Mouse (Mus musculus): ENCODE data around the gene Dhx15. TPM values are rescaled to one million over a fixed set of nuclear protein-coding genes. Genes with fewer than 3 reads are reported as not detected.
A peak's percentile ranks its signal among the peaks of the same experiment; 100 is the strongest.

Dhx15 gene
- polyA plus RNA-seq, 1 experiment, result 74.9 TPM

GRCm38 (mm10) chr5:52113851-52114731 lies 76.2 kb downstream of the Dhx15 start:
- Histone ChIP-seq H3K4me3 (ENCODE audit: insufficient read depth, low read length) (peak overlapping the region; percentile 81), H3K27ac (ENCODE audit: insufficient read depth, low read length) (peak overlapping the region; percentile 62; the same call in 1 of the 2 replicates), H3K4me1 (ENCODE audit: control insufficient read depth, insufficient read depth, low read length) (peaks cover 6% of the 10 kb centered on the region; the same call in 1 of the 2 replicates)
- TF ChIP-seq CTCF (IDR thresholded peaks at IDR 0.05; ENCODE audit: extremely low read depth, insufficient read depth, low read length) (no peak), POLR2A (IDR thresholded peaks at IDR 0.05; ENCODE audit: extremely low read depth, insufficient read depth, low read length) (no peak)

DNA sequence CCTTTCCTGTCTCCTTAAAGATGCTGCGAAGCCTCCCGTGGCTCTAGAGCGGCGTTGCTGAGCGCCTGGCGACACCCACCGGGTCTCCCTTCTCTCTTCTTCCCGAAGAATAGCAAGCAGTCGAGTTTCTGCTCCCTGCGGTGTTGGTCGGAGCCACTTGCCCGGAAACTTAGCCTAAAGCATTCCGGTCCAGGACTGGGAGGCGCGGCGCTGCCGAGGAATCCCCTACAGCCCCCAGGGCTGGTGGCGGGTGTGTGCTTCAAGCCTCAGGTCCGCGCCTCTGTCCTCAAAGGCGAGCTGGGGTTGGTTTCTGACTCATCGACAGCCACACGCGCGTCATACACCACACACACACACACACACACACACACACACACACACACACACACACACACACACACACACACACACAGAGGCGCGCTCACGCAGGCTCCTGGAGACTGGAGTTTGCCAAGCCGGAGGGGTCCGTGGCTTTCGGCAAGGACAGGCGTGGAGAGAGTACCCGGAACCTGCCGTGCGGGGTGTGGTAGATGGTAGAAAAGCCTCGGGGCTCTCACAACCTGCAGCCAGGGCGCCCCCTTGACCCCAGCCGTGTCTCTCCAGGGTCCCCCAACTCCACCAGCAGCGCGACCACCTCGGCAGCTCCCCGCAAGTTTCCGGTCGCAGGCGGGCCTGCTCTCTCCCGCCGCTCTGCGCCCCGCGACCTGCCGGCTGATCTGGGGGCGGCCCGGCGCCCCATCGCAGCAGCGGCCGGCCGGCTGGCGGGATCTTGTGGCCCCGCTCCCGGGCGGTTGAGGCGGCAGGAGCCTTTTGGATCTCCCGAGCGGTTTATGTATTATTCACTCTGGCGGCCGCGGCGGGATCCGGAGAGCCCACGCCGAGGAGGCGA lies 77.1 kb downstream of the Dhx15 start:
- Histone ChIP-seq H3K4me1 (ENCODE audit: control insufficient read depth, insufficient read depth, low read length) (peaks cover 6% of the 10 kb centered on the region; the same call in 1 of the 2 replicates), H3K4me3 (ENCODE audit: insufficient read depth, low read length) (peak overlapping the region; percentile 81), H3K27ac (ENCODE audit: insufficient read depth, low read length) (peak overlapping the region; percentile 40; the same call in 1 of the 2 replicates)
- TF ChIP-seq CTCF (IDR thresholded peaks at IDR 0.05; ENCODE audit: extremely low read depth, insufficient read depth, low read length) (no peak), POLR2A (IDR thresholded peaks at IDR 0.05; ENCODE audit: extremely low read depth, insufficient read depth, low read length) (no peak)

GRCm38 (mm10) chr5:52112191-52112760 lies 78.0 kb downstream of the Dhx15 start:
- H3K27ac ChIP-seq (ENCODE audit: insufficient read depth, low read length), result no peak overlapping the region
- TF ChIP-seq CTCF (IDR thresholded peaks at IDR 0.05; ENCODE audit: extremely low read depth, insufficient read depth, low read length) (no peak), POLR2A (IDR thresholded peaks at IDR 0.05; ENCODE audit: extremely low read depth, insufficient read depth, low read length) (no peak)
- peak overlapping the region; percentile 81; the same call in 1 of the 2 replicates for H3K4me3 ChIP-seq (ENCODE audit: insufficient read depth, low read length)
- peaks cover 6% of the 10 kb centered on the region; the same call in 1 of the 2 replicates for H3K4me1 ChIP-seq (ENCODE audit: control insufficient read depth, insufficient read depth, low read length)

DNA sequence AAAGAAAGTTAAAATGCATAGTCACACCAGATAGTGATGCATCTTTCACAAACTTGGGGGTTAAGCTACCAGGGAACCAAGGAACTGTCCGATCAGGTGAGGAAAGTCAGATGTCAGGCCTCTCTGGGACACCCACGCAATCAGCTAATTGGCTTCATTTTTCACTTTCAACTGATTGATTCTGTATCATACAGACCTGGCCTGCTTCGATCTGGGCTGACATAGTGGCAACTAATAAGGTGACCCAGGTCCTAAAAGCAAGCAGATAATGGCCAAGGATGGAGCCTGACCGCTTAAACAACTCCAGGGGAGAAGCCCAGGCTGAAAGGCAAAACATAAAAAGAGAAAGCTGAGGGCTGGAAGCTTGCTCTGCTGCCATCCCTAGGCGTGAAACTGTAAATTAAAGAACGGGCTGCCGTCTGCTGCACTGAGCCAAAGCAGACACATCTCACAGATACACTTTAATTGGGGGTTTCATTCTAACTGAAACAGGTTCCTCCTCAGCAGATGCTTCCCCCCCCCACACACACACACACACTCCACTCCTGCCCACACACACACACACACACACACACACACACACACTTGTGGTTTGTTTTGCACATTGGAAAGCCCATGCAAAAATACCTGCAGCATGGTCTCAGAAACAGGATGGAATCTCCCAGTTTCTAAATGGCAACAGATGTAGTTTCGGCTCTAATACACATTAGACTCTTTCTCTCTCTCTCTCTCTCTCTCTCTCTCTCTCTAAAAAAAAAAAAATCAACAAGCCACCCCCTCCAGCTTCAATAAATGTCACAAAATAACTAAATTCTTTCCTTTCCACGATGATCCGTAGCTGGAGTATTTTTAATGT lies 79.3 kb downstream of the Dhx15 start:
- H3K27ac ChIP-seq (ENCODE audit: insufficient read depth, low read length), result no peak overlapping the region
- no peak overlapping the region for H3K4me3 ChIP-seq (ENCODE audit: insufficient read depth, low read length)
- TF ChIP-seq POLR2A (IDR thresholded peaks at IDR 0.05; ENCODE audit: extremely low read depth, insufficient read depth, low read length) (no peak), CTCF (IDR thresholded peaks at IDR 0.05; ENCODE audit: extremely low read depth, insufficient read depth, low read length) (peak; percentile 37)
- H3K4me1 ChIP-seq (ENCODE audit: control insufficient read depth, insufficient read depth, low read length), result peaks cover 6% of the 10 kb centered on the region; the same call in 1 of the 2 replicates

Other genes starting within 250 kb of the Dhx15 start
- gene Sod3, start 173.3 kb upstream of the Dhx15 start, polyA plus RNA-seq (2012; rRNA removed), result 10.8 and 12.2 TPM in 2 replicates